Mouse (Mus musculus) monocyte, adult 2 months (primary cell): ENCODE measurements at regions not wholly inside any gene's neighbourhood (a gene's known extent, or its start where the extent isn't known, plus 50 kb on each side); places are given as distances from the start of the nearest gene placed in this dataset.
"Not testable (repeated sequence)": the region's sequence is repeated elsewhere in the genome, so short reads cannot be mapped to it uniquely, and the experiment has no call there.

Source experiments
- DNase-seq, 2 experiments: peaks; one replicate each; pipeline ENCODE4 v3.0.0; 2022; ENCODE audit warnings: low spot score in 2 of 2, low read depth in 1 of 2

DNA sequence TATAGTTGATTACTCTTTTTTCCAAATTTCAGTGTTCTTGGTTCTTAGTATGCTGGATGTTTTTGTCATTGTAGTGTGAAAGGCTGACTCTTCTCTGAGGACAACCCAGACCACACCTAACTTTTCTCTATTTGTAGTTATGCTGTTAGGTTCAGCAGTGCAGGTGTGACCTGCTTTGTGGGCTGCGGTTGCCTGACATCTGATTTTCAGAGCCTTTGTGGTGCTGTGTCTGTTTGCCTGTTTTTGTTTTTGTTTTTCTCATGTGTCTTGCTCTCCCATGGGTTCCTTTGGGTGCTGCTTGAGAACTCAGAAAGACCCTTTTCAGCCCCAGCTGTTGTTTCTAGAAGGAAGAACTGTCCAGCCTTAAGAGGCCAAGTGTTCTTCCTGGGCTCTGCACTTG lies 52.0 kb upstream of the Trpm1 start:
- no peak for DNase-seq

DNA sequence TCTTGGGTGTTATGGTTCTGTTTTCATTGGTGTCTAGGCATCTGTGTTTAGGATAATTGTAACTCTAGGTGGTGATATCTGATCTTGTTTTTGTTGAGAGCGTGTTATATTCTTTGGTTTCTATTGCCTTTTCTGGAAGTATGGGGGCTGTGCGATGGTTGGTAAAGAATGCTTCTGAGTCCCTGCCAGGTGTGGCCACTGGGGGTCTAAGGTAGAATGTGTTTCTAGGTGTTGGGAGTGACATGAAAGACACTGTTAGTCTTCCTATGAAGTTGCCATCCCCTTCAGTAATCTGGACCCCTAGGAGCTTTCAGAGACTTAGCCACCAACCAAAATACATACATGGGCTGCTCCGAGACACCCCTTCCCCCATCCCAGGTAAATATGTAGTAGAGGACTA lies 54.0 kb upstream of the Trpm1 start:
- no peak for DNase-seq

DNA sequence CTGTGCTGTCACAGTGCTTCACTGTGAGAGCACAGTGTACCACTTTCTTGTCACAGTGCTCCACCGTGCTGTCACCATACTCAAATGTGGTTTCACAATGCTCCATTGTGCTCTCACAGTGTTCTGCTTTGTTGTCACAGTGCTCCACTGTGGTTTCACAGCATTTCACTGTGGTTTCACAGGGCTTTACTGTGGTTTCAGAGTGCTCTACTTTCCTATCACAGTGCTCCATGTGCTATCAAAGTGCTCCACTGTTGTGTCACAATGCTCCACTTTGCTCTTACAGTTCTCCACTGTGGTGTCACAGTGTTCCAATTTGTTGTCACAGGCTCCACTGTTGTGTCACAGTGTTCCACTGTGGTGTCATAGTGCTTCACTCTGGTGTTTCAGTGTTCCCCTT lies 63.6 kb upstream of the Trpm1 start:
- no peak for DNase-seq

DNA sequence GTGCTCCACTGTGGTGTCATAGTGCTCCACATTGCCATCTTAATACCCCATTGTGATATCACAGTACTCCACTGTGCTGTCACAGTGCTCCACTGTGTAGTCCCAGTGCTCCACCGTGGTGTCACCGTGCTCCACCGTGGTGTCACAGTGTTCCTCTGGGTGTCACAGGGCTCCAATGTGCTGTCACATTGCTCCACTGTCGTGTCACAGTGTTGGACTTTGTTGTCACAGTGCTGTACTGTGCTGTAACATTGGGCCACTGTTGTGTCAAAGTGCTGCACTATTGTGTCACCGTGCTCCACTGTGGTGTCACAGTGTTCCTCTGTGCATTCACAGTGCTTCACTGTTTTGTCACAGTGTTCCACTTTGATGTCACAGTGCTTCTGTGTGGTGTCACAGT lies 64.6 kb upstream of the Trpm1 start:
- DNase-seq = no peak

DNA sequence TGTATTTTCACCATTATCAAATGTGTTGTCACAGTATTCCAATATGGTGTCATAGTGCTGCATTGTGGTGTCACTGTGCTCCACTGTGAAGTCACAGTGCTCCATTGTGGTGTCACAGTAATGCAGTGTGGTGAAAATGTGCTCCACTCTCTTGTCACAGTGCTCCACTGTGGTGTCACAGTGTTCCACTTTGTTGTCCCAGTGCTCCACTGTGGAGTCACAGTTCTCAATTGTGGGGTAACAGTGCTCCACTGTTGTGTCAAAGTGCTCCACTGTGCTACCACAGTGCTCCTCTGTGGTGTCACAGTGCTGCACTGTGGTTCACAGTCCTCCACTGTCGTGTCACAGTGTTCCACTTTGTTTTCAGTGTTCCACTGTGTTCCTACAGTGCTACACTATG lies 69.7 kb upstream of the Trpm1 start:
- DNase-seq = not testable (repeated sequence)

DNA sequence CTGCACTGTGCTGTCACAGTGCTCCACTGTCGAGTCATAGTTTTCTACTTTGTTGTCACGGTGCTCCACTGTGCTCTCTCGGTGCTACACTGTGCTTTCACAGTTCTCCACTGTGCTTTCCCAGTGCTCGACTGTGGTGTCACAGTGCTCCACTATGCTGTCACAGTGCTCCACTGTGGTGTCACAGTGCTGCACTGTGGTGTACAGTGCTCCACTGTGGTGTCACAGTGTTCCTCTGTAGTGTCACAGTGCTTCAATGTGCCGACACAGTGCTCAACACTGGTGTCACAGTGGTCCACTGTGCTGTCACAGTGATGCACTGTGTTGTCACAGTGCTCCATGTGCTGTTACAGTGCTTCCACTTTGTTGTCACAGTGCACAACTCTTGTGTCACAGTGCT lies 71.0 kb upstream of the Trpm1 start:
- no peak for DNase-seq

DNA sequence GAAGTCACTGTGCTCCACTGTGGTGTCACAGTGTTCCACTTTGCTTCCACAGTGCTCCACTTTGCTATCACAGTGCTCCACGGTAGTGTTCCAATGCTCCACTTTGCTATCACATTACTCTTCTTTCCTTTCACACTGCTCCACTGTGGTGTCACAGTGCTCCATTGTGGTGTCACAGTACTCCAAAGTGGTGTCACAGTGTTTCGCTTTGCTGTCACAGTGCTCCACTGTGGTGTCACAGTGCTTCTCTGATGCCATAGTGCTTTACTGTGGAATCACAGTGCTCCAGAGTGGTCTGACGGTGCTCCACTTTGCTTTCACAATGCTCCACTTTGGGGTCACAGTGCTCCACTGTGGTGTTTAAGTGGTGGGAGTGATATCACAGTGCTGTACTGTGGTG lies 71.4 kb upstream of the Trpm1 start:
- DNase-seq = no peak

DNA sequence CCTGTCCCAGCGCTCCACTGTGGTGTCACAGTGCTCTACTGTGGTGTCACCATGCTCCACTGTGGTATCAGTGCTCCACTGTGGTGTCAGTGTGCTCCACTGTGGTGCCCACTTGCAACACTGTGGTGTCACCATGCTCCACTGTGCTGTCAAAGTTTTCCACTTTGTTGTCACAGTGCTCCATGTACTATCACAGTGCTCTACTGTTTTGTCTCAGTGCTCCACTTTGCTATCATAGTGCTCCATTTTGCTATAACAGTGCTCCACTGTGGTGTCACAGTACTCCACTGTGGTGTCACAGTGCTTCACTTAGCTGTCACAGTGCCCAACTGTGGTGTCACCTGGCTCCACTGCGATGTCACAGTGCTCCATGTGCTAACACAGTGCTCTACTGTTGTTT lies 72.0 kb upstream of the Trpm1 start:
- DNase-seq = no peak

DNA sequence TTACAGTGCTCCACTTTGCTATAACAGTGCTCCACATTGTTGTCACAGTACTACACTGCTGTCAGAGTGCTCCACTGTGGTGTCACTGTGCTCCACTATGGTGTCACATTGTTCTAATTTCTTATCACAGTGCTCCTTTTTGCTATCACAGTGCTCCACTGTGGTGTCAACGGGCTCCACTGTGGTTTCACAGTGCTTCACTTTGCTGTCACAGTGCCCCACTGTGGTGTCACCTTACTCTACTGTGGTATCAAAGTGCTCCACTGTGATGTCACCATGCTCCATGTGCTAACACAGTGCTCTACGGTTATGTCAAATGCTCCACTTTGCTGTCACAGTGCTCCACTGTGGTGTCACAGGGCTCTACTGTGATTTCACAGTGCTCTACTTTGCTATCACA lies 72.6 kb upstream of the Trpm1 start:
- no peak for DNase-seq

DNA sequence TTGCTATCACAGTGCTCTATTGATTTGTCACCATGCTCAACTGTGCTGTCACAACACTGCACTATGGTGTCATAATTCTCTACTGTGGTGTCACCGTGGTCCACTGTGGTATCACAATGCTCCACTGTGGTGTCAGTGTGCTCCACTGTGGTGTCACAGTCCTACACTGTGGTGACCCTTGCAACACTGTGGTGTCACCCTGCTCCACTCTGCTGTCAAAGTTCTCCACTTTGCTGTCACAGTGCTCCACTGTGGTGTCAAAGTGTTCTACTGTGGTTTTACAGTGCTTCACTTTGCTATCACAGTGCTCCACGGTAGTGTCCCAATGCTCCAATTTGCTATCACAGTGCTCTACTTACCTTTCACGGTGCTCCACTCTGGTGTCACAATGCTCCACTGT lies 74.3 kb upstream of the Trpm1 start:
- DNase-seq = no peak

DNA sequence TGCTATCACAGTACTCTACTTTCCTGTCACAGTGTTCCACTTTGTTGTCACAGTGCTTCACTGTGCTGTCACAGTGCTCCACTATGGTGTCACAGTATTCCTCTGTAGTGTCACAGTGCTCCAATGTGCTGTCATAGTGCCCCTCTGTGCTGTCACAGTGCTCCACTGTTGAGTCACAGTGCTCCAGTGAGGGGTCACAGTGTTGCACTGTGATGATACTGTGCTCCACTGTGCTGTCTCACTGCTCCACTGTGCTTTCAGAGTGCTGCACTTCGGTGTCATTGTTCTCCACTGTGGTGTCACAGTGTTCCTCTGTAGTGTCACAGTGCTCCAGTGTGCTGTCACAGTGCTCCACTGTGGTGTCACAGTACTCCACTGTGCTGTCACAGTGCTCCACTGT lies 75.0 kb upstream of the Trpm1 start:
- DNase-seq = no peak

DNA sequence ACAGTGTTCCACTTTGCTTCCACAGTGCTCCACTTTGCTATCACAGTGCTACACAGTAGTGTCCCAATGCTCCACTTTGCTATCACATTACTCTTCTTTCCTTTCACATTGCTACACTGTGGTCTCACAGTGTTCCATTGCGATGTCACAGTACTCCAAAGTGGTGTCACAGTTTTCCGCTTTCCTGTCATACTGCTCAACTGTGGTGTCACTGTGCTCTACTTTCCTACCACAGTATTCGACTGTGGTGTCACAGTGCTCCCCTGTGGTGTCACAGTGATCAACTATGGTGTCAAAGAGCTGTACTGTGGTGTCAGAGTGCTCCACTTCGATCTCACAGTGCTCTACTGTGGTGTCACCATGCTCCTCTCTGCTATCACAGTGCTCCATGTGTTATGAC lies 76.1 kb upstream of the Trpm1 start:
- no peak for DNase-seq

DNA sequence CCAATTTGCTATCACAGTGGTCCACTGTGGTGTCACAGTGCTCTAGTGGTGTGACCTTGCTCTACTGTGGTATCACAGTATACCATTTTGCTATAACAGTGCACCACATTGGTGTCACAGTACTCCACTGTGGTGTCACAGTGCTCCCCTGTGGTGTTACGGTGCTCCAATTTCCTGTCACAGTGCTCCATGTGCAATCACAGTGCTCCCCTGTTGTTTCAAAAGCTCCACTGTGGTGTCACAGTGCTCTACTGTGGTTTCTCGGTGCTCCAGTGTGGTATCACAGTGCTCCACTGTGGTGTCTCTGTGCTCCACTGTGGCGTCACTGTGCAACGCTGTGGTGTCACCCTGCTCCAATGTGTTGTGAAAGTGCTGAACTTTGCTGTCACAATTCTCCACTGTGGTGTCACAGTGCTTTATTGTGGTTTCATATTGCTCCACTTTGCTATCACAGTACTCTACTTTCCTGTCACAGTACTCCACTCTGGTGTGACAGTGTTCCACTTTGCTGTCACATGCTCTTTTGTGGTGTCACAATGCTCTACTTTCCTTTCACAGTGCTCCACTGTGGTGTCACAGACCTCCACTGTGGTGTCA lies 76.8 kb upstream of the Trpm1 start:
- DNase-seq = no peak

DNA sequence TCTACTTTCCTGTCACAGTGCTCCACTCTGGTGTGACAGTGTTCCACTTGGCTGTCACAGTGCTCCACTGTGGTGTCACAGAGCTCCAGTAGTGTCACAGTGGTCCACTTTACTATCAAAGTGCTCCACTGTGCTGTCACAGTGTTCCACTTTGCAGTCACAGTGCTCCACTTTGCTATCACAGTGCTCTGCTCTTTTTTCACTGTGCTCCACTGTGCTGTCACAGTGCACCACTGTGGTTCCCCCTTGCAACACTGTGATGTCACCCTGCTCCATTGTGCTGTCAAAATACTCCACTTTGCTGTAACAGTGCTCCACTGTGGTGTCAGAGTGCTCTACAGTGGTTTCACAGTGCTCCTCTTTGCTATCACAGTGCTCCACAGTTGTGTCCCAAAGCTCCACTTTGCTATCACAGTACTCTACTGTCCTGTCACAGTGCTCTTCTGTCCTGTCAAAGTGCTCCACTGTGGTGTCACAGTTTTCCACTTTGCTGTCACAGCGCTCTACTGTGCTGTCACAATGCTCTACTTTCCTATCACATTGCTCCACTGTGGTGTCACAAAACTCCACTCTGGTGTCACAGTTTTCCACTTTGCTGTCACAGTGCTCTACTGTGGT lies 77.8 kb upstream of the Trpm1 start:
- no peak for DNase-seq

DNA sequence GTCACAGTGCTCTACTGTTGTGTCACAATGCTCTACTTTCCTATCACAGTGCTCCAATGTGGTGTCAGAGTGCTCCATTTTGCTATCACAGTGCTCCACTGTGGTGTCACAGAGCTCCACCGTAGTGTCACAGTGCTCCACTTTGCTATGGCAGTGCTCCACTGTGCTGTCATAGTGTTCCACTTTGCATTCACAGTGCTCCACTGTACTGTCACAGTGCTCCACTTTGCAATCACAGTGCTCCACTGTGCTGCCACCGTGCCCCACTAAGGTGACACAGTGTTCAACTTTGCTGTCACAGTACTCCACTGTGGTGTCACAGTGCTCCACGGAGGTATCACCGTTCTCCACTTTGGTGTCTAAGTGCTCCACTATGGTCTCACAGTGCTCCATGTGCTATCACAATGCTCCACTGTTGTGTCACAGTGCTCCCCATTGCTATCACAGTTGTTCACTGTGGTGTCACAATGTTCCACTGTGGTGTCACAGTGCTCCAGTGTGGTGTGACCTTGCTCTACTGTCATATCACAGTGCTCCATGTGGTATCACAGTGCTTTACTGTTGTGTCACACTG lies 78.9 kb upstream of the Trpm1 start:
- peak in 1 of 2 experiments; percentile 0 for DNase-seq

DNA sequence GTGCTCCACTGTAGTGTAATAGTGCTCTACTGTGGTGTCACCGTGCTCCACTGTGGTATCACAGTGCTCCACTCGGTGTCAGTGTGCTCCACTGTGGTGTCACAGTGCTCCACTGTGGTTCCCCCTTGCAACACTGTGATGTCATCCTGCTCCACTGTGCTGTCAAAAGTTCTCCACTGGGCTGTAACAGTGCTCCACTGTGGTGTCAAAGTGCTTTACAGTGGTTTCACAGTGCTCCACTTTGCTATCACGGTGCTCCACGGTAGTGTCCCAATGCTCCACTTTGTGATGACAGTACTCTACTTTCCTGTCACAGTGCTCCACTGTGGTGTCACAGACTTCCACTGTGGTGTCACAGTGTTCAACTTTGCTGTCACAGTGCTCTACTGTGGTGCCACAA lies 79.4 kb upstream of the Trpm1 start:
- DNase-seq = peak in 1 of 2 experiments; percentile 1

DNA sequence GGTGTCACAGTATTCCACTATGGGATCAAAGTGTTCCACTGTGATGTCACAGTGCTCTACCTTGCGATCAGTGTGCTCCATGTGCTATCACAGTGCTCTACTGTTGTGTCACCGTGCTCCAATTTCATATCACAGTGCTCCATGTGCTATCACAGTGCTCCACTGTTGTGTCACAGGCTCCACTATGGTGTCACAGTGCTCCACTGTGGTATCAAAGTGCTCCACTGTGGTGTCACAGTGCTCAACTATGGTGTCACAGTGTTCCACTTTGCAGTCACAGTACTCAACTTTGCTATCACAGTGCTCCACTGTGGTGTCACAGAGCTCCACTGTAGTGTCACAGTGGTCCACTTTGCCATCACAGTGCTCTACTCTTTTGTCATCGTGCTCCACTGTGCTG lies 79.9 kb upstream of the Trpm1 start:
- DNase-seq = peak in 1 of 2 experiments; percentile 0

DNA sequence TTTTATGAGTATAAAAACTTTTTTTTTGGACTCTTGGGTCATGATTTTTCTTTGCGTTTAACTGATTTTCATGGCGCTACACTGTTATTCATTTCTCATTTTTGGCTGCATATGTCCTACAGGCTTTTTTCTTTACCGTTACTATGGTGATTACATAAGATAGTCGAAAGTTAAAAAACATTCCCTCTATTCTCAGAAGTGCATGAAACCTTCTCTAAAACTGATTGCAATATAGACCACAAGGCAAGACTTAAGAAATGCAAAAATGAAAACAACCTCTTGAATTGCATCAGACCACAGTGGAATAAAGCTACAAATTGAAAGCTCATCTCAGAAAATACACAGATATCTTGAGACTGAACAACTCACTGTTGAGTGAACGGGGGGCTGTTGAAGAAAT lies 82.7 kb upstream of the Trpm1 start:
- DNase-seq = no peak

DNA sequence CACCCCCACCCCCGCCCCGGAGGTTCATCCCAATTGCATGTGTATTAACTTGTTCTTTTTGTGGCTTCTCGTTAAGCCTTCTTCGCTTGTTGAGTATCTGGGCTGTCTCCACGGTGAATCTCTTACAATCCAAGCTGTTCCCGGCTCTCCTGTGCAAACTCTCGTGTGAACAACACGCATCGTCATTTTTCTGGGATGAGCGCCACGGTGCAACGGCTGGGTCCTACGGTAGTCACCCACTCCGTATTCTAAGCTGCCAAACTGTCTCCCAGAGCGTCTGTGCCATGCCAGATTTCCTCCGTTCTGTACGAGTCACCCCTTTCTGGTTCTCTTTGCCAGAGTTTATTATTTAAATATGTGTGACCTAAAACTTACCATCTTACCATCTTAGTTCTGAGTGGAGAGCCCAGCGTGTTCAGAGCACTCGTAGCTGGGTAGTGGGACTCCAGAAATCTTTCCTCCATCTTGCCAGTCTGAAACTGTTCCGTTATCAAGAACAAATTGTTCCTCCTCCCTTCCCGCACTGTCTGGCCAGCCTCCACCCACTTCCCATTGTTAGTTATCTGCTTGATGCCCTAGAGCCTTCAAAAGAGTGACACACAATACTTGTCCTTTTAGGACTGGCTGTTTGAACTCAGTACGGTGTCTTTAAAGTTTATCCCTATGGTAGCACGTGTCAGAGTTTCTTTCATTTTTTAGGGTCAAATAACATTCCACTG lies 87.9 kb upstream of the Trpm1 start:
- no peak for DNase-seq

DNA sequence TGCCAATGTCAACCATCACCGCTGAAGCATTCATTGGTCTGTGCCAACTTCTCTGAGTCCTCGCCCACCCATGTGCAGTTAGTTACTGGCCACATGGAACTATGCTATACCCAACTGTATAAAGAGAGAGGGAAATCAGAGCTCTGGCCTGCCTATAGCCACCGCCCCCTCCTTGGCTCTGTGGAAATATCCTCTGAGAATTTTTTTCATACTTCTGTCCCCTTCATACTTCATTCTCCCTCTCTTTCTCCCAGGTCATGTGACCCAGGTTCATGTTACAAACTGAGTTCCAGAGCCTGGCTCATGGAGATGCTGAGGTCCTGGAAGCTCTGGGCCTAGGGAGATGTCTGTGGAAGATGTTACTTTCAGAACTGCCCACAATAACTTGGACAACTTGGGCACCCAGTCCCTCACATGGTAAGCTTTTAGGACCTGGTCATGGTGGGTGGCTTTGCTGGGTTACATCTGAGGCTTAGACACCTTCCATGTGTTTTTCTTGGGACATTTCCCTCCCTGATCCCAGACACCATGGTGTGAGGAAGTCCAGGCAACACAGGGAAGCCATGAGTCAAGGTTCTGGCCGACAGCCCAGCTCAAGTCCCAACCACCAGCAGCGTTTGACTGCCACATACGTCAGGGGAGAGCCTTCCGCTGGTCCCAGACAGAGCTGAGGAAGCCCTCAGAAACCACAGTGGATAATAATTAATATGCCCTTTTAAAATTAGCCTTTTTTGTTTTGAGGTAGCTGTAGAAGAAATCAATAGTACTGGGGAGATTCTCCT lies 89.0 kb upstream of the Trpm1 start:
- DNase-seq = no peak

DNA sequence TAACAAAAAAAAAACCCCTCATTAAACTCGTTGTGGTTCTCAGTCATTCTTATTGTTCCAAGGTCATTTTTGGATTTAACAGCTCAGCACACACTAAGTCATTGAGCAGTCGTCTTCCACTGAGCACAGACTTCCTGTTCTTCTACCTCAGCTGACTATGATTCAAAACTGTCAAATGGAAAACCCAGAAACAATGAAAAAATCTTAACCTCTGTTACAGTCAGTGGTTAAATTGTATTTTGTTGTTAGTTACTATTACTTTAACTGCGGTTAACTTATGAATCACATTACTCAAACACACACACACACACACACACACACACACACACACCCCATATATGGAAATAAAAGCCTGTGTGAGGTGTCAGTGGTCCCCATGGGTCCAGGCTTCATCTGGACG lies 92.5 kb upstream of the Trpm1 start:
- DNase-seq = no peak

DNA sequence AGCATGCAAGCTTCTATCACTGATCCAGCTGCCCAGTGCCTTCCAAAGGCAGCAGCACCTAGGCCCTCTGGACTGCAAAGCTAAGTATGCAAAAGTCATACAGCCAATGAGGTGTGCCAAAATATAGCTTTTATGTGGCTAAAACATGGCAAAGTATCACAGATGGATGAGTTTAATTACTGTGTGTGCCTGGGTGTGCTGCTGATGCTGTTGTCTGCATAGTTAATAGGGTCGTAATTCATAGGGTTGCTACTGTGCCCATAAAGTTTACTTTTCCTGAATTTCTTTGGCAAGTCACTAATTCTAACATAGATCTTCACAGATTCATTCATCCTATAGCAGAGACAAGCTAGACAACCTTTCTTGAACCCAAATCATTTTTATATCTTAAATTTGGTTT lies 93.1 kb upstream of the Trpm1 start:
- no peak for DNase-seq
